Mouse (Mus musculus) left cerebral cortex, adult 2 months (tissue): ENCODE measurements at regions not wholly inside any gene's neighbourhood (a gene's known extent, or its start where the extent isn't known, plus 50 kb on each side); places are given as distances from the start of the nearest gene placed in this dataset.

Source experiments
- DNase-seq, 2 experiments: peaks; one replicate each; pipeline ENCODE4 v3.0.0; 2021 to 2022; ENCODE audit warnings: low spot score in 2 of 2, mixed read lengths in 1 of 2; ENCODE audit errors: extremely low spot score in 1 of 2
- H3K27ac ChIP-seq: fragments of 200-600 bp; 2 replicates; pipeline ENCODE4 v1.8.1; 2022
- H3K4me3 ChIP-seq: fragments of 200-600 bp; 2 replicates; pipeline ENCODE4 v1.8.1; 2022
- CTCF ChIP-seq: fragments of 200-600 bp; IDR thresholded peaks from 2 replicates; pipeline ENCODE4 v1.8.1; 2022; ENCODE audit warnings: antibody characterized with exemption, mild to moderate bottlenecking, moderate library complexity
- intact Hi-C: fragments of 180-260 bp; cut with DNase I; formaldehyde crosslinking; loops from one replicate; pipeline ENCODE4 v1.15.1; 2025

DNA sequence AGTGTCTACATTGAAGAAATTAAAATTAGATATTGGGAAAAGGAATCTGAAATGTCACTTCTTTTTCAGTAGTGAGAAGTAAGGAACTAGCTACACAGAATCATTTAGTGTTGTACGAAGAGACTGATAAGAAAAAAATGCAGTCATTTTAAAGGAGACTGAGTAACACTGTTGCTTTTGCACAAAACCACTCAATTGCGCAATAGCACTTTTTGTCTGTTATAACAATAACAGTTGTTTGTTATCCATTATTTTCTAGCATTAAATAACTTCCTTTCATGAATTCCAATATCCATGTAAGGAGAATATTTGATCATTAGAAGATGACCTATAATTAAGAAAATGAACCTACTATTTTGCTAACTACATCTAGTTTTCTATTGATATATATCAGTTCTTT, 790.8 kb downstream of the Slitrk1 start:
- intact Hi-C loops = no loop called here
- Histone ChIP-seq H3K27ac (no peak overlapping the region), H3K4me3 (no peak overlapping the region)
- no peak for DNase-seq
- TF ChIP-seq CTCF = no peak

DNA sequence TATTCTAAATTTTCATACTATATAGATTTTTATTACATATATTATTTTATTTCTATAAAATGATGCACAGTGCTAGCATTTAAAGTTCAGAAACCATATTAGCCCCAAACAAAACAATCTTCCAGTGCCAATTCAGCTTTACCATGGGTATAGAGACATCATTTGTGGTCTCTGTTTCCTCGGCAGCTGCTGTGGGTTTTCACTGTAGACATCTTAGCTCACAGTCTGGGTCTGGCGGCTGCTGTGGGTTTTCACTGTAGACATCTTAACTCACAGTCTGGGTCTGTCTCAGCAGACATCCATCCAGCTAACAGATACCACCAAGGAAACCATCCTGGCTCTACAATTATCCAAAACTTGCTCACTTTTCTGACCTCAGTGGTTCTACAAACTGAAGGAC, 808.9 kb downstream of the Slitrk1 start:
- intact Hi-C loops = no loop called here
- no peak for DNase-seq
- Histone ChIP-seq H3K4me3 (no peak overlapping the region), H3K27ac (no peak overlapping the region)
- TF ChIP-seq CTCF = no peak

GRCm38 (mm10) chr14:108090965-108091364, 823.0 kb downstream of the Slitrk1 start:
- DNase-seq = no peak
- H3K27ac ChIP-seq = no peak overlapping the region
- no peak for TF ChIP-seq CTCF
- intact Hi-C loops = no loop called here
- no peak overlapping the region for H3K4me3 ChIP-seq

DNA sequence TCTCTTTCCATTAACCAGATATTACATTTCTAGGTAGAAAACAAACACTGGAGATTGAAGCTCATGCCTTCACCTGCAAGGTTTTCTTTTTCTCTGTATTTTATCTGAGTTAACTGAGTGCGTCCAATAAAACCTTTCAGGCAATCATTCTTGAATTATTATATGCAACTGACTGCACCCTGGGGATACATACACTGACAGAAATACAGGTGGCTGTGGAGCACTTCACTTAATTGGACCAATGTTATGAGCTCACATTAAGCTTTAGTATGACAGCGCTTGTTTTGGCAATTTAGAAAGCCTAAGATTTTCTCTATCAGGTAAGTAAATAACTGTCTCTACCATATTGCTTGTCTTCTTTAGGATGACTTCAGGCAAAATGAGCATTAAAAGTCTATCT, 864.0 kb downstream of the Slitrk1 start:
- no peak overlapping the region for H3K4me3 ChIP-seq
- TF ChIP-seq CTCF = no peak
- intact Hi-C loops = no loop called here
- no peak overlapping the region for H3K27ac ChIP-seq
- DNase-seq = no peak

GRCm38 (mm10) chr14:108035959-108036358, 878.0 kb downstream of the Slitrk1 start:
- no peak overlapping the region for H3K4me3 ChIP-seq
- no peak for DNase-seq
- intact Hi-C loops = no loop called here
- no peak for TF ChIP-seq CTCF
- H3K27ac ChIP-seq = no peak overlapping the region

DNA sequence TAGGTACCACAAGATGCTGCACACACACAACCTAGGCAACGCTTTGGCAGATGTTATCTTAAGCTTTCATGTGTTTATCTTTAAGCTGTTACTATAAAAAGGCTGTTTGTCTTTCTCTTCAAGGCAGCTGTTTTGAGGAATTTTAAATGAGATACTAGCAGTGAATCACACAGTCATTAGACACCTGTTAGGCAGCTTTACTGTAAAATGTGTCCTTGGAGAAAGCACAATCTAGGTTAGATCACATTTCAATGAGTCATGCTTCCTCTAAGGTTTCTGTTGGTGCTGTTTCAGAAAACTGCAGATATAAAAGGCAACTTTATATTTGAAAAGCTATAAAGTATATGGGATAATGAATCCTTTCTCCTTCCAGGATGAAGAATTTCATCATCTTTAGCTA, 879.8 kb downstream of the Slitrk1 start:
- Histone ChIP-seq H3K4me3 (no peak overlapping the region), H3K27ac (no peak overlapping the region)
- intact Hi-C loops = no loop called here
- no peak for DNase-seq
- no peak for TF ChIP-seq CTCF

GRCm38 (mm10) chr14:108022551-108022950, 891.4 kb downstream of the Slitrk1 start:
- no peak for TF ChIP-seq CTCF
- no peak for DNase-seq
- intact Hi-C loops = no loop called here
- Histone ChIP-seq H3K4me3 (no peak overlapping the region), H3K27ac (no peak overlapping the region)

- no peak for TF ChIP-seq CTCF
- Histone ChIP-seq H3K4me3 (no peak overlapping the region), H3K27ac (no peak overlapping the region)
- no peak for DNase-seq
- intact Hi-C loops = no loop called here
Measured at GRCm38 (mm10) chr14:108022066-108022465, 891.9 kb downstream of the Slitrk1 start.

DNA sequence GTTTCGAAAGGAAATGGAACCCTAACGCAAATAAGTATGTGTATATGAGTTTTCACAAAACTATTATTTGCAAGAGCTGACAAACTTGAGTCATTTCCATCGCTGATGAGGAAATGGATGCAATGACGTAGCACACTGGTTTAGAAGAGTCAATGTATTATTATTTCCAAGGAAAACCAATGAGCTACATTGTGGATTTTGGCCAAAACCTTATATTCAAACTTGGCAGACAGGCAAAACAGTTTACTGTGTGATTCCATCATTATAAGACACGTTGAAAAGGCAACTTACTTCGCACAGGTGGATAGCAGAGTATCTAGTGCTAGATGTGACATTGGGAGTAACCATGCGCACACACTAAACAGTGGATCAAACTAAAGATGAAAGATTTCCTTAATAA, 892.6 kb downstream of the Slitrk1 start:
- no peak for TF ChIP-seq CTCF
- H3K4me3 ChIP-seq = no peak overlapping the region
- H3K27ac ChIP-seq = no peak overlapping the region
- no peak for DNase-seq
- intact Hi-C loops = no loop called here

GRCm38 (mm10) chr14:107987752-107988285, 926.1 kb downstream of the Slitrk1 start:
- no peak overlapping the region for H3K4me3 ChIP-seq
- DNase-seq = no peak
- no peak overlapping the region for H3K27ac ChIP-seq
- TF ChIP-seq CTCF = no peak
- intact Hi-C loops = no loop called here

GRCm38 (mm10) chr14:107978141-107978540, 935.8 kb downstream of the Slitrk1 start:
- no peak for DNase-seq
- no peak for TF ChIP-seq CTCF
- Histone ChIP-seq H3K4me3 (no peak overlapping the region), H3K27ac (no peak overlapping the region)
- intact Hi-C loops = no loop called here

- DNase-seq = no peak
- TF ChIP-seq CTCF = no peak
Measured at GRCm38 (mm10) chr14:107952076-107952475, 961.9 kb downstream of the Slitrk1 start.

GRCm38 (mm10) chr14:107903717-107904116, 1010.2 kb downstream of the Slitrk1 start:
- no peak for DNase-seq
- intact Hi-C loops = no loop called here
- no peak overlapping the region for H3K27ac ChIP-seq
- H3K4me3 ChIP-seq = no peak overlapping the region
- no peak for TF ChIP-seq CTCF

More at GRCm38 (mm10) chr14:107952076-107952475, 961.9 kb downstream of the Slitrk1 start:
- no peak overlapping the region for H3K27ac ChIP-seq
- no peak overlapping the region for H3K4me3 ChIP-seq
- intact Hi-C loops = no loop called here
